Mouse (Mus musculus) neural tube, embryonic 15.5 days (tissue): ENCODE results near the gene Slc25a42. TPM values are rescaled to one million over a fixed set of nuclear protein-coding genes. Genes with fewer than 3 reads are reported as not detected.

ENCODE experiments used
- ATAC-seq: fragments of 200-750 bp; cut with Nextera tagmentation; 2 replicates; pipeline ENCODE4 v1.8.0; 2017; ENCODE audit warnings: mild to moderate bottlenecking, moderate TSS enrichment, moderate library complexity; ENCODE audit not compliant: low FRiP score
- H3K27ac ChIP-seq: fragments of 300-500 bp; sonication (generic); replicated peaks from 2 replicates; pipeline ENCODE4 v1.5.1; 2015; ENCODE audit warnings: mild to moderate bottlenecking, inconsistent platforms
- H3K27me3 ChIP-seq: fragments of 300-500 bp; sonication (generic); replicated peaks from 2 replicates; pipeline ENCODE4 v1.6.1; 2015; ENCODE audit warnings: inconsistent platforms
- H3K36me3 ChIP-seq: fragments of 300-500 bp; sonication (generic); 2 replicates; pipeline ENCODE4 v1.6.1; 2015; ENCODE audit warnings: inconsistent platforms
- H3K4me1 ChIP-seq: fragments of 300-500 bp; sonication (generic); 2 replicates; pipeline ENCODE4 v1.6.1; 2015; ENCODE audit warnings: inconsistent platforms
- H3K4me2 ChIP-seq: fragments of 300-500 bp; sonication (generic); 2 replicates; pipeline ENCODE4 v1.6.1; 2015; ENCODE audit warnings: inconsistent platforms, mild to moderate bottlenecking, moderate library complexity
- H3K4me3 ChIP-seq: fragments of 300-500 bp; sonication (generic); replicated peaks from 2 replicates; pipeline ENCODE4 v1.5.1; 2015; ENCODE audit warnings: mild to moderate bottlenecking, inconsistent platforms
- H3K9ac ChIP-seq: fragments of 300-500 bp; sonication (generic); replicated peaks from 2 replicates; pipeline ENCODE4 v1.6.1; 2015; ENCODE audit warnings: mild to moderate bottlenecking, inconsistent platforms
- H3K9me3 ChIP-seq: fragments of 300-500 bp; sonication (generic); replicated peaks from 2 replicates; pipeline ENCODE4 v1.6.1; 2016; ENCODE audit warnings: inconsistent platforms
- WGBS: fragments of 180-500 bp; shearing (Covaris S2); methylation state at CpG from one replicate; pipeline ENCODE4 v1.1.7; 2015; ENCODE audit warnings: mixed read lengths; 5-methylcytosine and 5-hydroxymethylcytosine counted together
- polyA plus RNA-seq: library from polyadenylated mRNA; unstranded; fragments of >200 nt; fragmentation: Nextera tagmentation; extraction: Ambion mirVana; gene quantifications from 2 replicates; pipeline ENCODE4 v1.2.1, GENCODE M21; 2015

Slc25a42 gene
- polyA plus RNA-seq: 9.3 and 10.9 TPM in 2 replicates

DNA sequence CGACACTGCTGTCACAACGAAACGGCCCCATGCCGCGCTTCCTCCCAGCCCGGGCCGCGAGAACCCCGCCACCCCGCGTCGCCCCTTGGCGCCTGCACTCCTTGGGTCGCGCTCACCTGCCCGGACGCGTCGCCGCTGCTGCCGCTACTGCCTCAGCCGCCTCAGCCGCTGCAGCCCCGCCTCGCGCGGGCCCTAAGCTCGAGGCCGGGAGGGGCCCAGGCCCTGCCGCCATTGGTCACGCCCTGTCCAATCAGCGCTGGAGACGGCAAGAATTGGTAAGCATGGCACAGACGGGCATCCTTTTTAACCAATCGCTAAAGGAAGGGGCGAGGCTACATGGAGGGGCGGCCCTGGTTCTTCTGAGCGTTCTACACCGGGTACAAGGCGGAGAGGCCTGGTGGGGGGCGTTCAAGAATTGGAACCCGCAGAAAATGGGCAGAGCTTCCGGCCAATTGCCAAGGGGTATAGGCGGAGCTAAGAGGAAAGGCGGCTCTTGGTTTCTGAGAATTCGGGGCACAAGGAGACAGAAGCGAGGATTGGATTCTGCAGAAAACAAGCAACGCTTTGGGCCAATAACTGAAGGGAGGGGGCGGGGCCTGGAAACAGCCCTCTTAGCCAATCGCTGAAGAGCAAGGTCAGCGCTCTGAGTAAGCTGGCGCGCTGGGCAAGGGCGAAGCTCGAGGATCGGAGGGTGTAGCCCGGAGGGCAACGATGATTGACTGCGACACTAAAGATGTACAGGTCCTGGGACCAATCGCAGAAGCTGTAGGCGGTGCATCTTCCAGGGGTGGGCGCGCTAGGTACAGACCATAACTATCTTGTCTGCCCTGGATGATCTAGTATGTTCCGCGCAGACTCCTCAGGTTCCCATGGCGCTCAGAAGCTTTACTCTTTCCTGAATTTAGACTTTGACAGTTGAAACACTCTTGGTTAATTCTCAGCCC is at the start of gene Slc25a42:
Gene Slc25a42 (minus strand): TSS at position 194 of the 944 bp plus-strand sequence.
- under 1% methylated on average over 66 of the region's 66 CpGs for WGBS

DNA sequence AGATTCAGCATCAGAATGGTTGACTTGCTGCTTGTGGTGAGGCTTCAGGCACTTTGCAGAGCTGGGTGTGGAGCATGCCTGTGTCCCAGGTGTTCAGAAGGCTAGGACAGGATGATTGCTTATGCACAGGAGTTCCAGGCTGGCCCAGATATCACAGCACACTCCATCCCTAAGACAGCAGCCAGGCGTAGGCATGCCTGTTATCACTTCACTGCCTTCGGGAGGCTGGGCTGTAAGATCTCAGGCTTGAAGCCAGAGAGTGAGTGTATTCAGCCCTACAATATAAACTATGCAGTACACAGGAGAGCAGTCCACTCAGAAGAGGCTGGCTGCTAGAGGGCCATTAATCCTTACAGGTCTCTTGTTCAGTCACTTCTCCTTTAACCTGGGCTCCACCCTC is 46.9 kb upstream of the Slc25a42 start:
- Histone ChIP-seq H3K9ac (no peak overlapping the region), H3K27me3 (no peaks in the 10 kb centered on the region), H3K27ac (no peak overlapping the region), H3K4me1 (no peaks in the 10 kb centered on the region), H3K36me3 (peaks cover 97% of the 10 kb centered on the region), H3K9me3 (no peaks in the 10 kb centered on the region), H3K4me3 (no peak overlapping the region), H3K4me2 (no peak overlapping the region)
- no peak for ATAC-seq
- 88% methylated on average over 2 of the region's 2 CpGs for WGBS

More for the DNA sequence above, at the start of gene Slc25a42:
- Histone ChIP-seq H3K27me3 (0 out of 2 replicates have a peak, but pooled peaks cover 6% of the 10 kb centered on the region), H3K4me2 (peak within 1 kb of the TSS; percentile 86), H3K4me3 (peak within 1 kb of the TSS; percentile 76), H3K36me3 (no peaks in the 10 kb centered on the region), H3K4me1 (peaks cover 24% of the 10 kb centered on the region), H3K9ac (peak within 1 kb of the TSS; percentile 67), H3K9me3 (no peaks in the 10 kb centered on the region), H3K27ac (peak within 1 kb of the TSS; percentile 76)
- peak; percentile 98 for ATAC-seq

DNA sequence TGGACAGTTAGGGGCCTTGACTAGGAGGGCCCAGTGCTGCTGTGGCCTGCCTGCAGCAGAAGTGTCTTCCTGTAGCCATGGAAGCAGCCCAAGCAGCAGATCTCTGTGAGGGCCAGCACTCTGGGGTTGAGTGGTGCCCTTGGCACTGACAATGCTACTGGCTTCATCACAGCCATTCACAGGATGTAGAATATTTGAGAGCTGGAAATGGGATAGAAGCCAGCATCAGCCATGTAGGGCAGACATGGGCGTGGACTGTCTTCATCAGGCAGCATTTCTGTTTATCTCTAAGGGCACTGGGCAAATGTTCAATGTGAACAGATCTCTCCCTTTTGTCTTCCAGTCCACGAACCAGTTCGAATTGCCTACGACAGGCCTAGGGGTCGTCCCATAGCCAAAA is 46.5 kb upstream of the Slc25a42 start:
- WGBS: 92% methylated on average over 5 of the region's 5 CpGs
- no peak overlapping the region for H3K27ac ChIP-seq
- no peak for ATAC-seq
- H3K27me3 ChIP-seq: no peaks in the 10 kb centered on the region
- H3K4me3 ChIP-seq: no peak overlapping the region
- H3K4me1 ChIP-seq: no peaks in the 10 kb centered on the region
- no peak overlapping the region for H3K4me2 ChIP-seq
- H3K9me3 ChIP-seq: no peaks in the 10 kb centered on the region
- peaks cover 97% of the 10 kb centered on the region for H3K36me3 ChIP-seq
- no peak overlapping the region for H3K9ac ChIP-seq

DNA sequence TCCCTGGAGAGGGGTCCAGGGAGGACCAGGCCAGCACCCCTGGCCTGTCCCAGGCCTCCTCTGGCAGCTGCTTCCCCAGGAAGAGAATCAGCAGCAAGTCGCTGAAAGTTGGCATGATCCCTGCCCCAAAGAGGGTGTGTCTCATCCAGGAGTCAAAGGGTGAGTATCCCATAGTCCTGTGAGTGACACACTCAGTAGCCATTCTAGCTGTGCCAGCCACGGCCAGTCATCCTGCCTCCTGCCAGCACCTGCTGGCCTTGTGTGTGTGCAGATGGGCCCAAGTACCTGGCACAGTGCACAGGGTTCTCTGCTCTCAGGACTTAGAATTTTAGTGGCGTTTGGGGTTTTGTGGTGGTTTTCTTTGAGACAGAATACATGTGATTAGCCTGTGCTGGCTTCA is 45.4 kb upstream of the Slc25a42 start:
- Histone ChIP-seq H3K36me3 (peaks cover 97% of the 10 kb centered on the region), H3K4me3 (no peak overlapping the region), H3K9ac (no peak overlapping the region; the same call in 1 of the 2 replicates), H3K9me3 (no peaks in the 10 kb centered on the region), H3K27ac (no peak overlapping the region), H3K27me3 (no peaks in the 10 kb centered on the region), H3K4me1 (no peaks in the 10 kb centered on the region), H3K4me2 (no peak overlapping the region)
- 90% methylated on average over 3 of the region's 3 CpGs for WGBS
- no peak for ATAC-seq

DNA sequence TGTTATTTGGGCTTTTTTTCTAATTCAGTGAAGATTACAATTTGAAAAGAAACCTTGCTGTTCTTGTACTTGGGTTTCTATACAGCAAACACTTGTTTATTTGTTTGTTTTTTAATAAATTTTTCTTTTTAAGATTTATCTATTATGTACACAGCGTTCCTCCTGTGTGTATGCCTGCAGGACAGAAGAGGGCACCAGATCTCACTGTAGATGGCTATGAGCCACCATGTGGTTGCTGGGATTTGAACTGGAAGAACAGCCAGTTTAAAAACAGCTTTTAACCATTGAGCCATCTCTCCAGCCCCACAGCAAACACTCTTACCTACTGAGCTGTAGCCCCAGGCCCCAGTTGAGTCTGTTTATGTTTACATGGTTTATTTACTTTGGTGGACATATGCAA is 42.5 kb upstream of the Slc25a42 start:
- no peaks in the 10 kb centered on the region for H3K27me3 ChIP-seq
- no peak overlapping the region for H3K4me2 ChIP-seq
- H3K4me3 ChIP-seq: no peak overlapping the region
- peaks cover 97% of the 10 kb centered on the region for H3K36me3 ChIP-seq
- 82% methylated on average over 1 of the region's 1 CpGs for WGBS
- no peak for ATAC-seq
- no peak overlapping the region for H3K27ac ChIP-seq
- H3K9me3 ChIP-seq: no peaks in the 10 kb centered on the region
- H3K4me1 ChIP-seq: no peaks in the 10 kb centered on the region
- no peak overlapping the region for H3K9ac ChIP-seq

DNA sequence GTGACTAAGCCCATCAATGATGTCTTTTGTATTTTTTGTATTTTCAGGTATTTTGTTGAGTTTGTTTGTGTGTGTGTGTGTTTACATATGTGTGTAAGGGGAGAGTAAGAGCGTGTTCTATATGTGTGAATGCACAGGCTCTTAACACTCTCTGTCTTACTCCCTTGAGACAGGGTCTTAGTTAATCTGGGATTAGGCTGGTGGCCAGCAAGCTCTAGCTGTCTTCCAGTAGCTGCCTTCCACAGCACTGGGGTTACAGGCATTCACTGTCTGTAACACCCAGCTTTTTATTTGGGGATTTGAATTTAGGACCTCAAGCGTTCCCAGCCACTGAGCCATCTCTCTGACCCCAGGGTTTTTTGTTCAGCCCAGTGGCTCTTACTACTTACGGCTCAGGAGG is 35.7 kb upstream of the Slc25a42 start:
- Histone ChIP-seq H3K27me3 (no peaks in the 10 kb centered on the region), H3K4me3 (no peak overlapping the region), H3K36me3 (peaks cover 84% of the 10 kb centered on the region), H3K4me2 (no peak overlapping the region), H3K9me3 (no peaks in the 10 kb centered on the region), H3K9ac (no peak overlapping the region), H3K27ac (no peak overlapping the region), H3K4me1 (peaks cover 32% of the 10 kb centered on the region)
- no peak for ATAC-seq
- 91% methylated on average over 3 of the region's 3 CpGs for WGBS

DNA sequence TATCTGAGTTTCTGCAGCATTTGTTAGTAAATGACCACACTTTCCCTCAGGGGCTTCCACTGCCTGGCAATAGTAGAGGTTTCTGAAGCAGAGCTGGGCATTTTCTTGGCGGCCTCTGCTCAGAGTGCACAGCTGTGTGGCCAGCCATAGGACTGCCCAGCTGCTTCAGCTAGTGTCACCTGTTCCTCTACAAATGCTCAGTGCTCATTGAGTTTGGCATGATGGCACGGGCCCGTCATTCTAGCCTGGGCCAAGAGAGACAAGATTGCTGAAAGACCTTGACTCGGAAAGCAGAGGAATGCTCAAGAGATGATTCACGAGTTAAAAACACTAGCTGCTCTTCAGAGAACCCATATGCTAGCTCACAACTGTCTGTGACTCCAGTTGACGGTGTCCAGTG is 34.5 kb upstream of the Slc25a42 start:
- Histone ChIP-seq H3K27me3 (no peaks in the 10 kb centered on the region), H3K9me3 (no peaks in the 10 kb centered on the region), H3K4me3 (no peak overlapping the region), H3K4me1 (peaks cover 32% of the 10 kb centered on the region), H3K27ac (no peak overlapping the region), H3K36me3 (peaks cover 84% of the 10 kb centered on the region), H3K9ac (no peak overlapping the region), H3K4me2 (no peak overlapping the region)
- 92% methylated on average over 6 of the region's 6 CpGs for WGBS
- ATAC-seq: no peak

DNA sequence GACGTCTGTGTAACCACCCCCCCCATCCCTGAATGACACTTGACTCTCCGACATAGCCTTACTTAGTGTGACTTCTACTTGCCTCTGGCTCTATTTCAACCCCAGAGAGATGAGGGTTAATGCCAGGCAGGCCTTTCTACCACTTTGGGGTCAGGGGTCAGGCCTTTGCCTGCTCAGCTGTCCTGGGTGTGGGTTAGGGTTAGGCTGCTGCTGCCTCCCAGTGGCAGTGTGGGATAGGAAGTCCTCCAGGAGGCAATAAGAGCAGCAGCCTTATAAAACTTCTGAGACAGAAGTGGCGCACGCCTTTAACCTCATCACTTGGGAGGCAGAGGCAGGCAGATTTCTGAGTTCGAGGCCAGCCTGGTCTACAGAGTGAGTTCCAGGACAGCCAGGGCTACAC is 28.5 kb upstream of the Slc25a42 start:
- H3K27ac ChIP-seq: no peak overlapping the region
- H3K9me3 ChIP-seq: no peaks in the 10 kb centered on the region
- no peaks in the 10 kb centered on the region for H3K27me3 ChIP-seq
- H3K4me2 ChIP-seq: no peak overlapping the region
- H3K9ac ChIP-seq: no peak overlapping the region
- peaks cover 36% of the 10 kb centered on the region for H3K4me1 ChIP-seq
- no peak for ATAC-seq
- no peak overlapping the region for H3K4me3 ChIP-seq
- 87% methylated on average over 5 of the region's 5 CpGs for WGBS
- H3K36me3 ChIP-seq: peaks cover 77% of the 10 kb centered on the region

DNA sequence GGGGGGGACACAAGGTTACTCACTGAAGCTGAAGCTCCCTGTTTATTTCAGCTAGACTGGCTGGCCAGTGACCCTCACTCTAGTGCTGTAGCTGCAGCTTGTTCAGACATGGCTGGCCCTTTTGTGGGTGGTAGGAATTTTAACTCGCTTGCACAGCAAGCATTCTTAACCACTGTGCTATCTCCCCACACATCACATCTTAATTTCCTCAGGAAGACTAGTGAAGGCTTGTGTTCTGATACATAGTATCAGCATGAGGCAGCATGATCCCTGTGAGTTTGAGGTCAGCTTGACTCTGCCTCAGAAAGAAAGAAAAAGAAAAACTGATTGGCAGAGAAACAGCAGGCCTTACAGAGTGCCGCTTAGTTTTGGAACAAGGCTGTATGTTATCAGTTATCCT is 25.7 kb upstream of the Slc25a42 start:
- Histone ChIP-seq H3K27me3 (no peaks in the 10 kb centered on the region), H3K27ac (no peak overlapping the region), H3K9ac (no peak overlapping the region), H3K4me3 (no peak overlapping the region), H3K4me1 (peaks cover 35% of the 10 kb centered on the region), H3K9me3 (no peaks in the 10 kb centered on the region), H3K4me2 (no peak overlapping the region), H3K36me3 (peaks cover 60% of the 10 kb centered on the region)
- no peak for ATAC-seq
- WGBS: 89% methylated on average over 2 of the region's 2 CpGs

DNA sequence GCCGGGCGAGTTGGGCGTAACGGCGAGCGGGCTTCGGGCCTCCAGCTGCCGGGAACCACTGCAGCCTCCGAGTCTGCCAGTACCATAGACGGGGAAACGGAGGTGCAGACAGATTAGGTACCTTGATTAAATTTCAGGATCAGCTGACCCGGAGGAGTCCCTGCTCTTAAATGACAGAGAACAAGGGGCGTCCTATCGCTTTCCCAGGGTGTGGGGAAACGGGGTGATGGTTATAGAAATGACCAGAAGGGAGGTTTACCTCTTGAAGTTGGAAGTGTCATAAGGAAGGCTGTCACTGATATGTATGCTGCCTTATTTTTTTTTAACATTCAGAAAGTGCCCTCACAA is 22.6 kb upstream of the Slc25a42 start:
- WGBS: under 1% methylated on average over 15 of the region's 15 CpGs
- peak overlapping the region; percentile 86 for H3K4me2 ChIP-seq
- no peaks in the 10 kb centered on the region for H3K27me3 ChIP-seq
- ATAC-seq: no peak
- peaks cover 44% of the 10 kb centered on the region for H3K4me1 ChIP-seq
- H3K27ac ChIP-seq: peak overlapping the region; percentile 98
- H3K4me3 ChIP-seq: peak overlapping the region; percentile 94
- H3K36me3 ChIP-seq: peaks cover 42% of the 10 kb centered on the region
- H3K9ac ChIP-seq: peak overlapping the region; percentile 92
- H3K9me3 ChIP-seq: no peaks in the 10 kb centered on the region

DNA sequence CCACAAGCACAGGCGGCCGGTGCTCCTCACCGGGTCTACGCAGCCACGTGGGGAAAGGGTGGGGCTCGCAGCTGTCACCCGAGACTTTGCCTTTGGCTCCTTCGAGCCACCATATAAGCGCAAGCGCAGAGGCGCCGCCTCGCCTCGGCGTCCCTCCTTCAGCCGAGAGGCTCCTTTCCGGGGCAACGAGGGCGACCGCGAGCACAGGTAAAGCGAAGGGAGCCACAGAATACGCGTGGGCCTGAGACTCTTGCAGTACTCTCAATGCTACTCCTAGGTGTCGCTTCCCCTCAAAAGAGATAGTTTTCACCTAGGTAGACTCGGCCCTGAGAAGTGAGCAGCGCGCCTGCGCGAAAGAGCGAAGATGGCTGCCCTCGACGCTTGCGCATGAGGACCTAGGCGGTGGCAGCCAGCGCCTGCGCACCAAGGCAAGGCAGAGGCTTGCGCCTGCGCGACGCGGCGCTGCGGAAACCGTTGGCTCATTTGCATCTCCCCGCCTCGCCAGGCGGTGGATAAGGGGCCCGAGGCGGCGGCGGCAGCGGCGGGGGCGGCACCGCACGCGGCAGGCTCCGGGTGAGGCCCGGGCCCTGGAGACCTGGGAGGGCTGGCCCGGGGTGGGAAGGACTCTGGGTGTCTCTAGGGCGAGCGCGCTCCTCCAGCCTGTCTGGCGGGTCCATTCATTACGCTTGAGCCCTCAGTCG is 22.1 kb upstream of the Slc25a42 start, which contains the start of the genes Sugp2 and Armc6:
Gene Sugp2 (plus strand): TSS at position 147 of the 701 bp plus-strand sequence.
Gene Armc6 (minus strand): TSS at position 387 of the 701 bp plus-strand sequence.
- Histone ChIP-seq H3K27me3 (no peaks in the 10 kb centered on the region), H3K9ac (peak within 1 kb of the TSS; percentile 92), H3K9me3 (no peaks in the 10 kb centered on the region), H3K27ac (peak within 1 kb of the TSS; percentile 98), H3K4me3 (peak within 1 kb of the TSS; percentile 94), H3K36me3 (peaks cover 46% of the 10 kb centered on the region), H3K4me1 (peaks cover 44% of the 10 kb centered on the region), H3K4me2 (peak within 1 kb of the TSS; percentile 86)
- WGBS: under 1% methylated on average over 65 of the region's 67 CpGs
- ATAC-seq: peak; percentile 96
